Mouse (Mus musculus) myocyte (in vitro differentiated cells): ENCODE results near the gene Calr3. TPM values are rescaled to one million over a fixed set of nuclear protein-coding genes. Genes with fewer than 3 reads are reported as not detected.

Experiments used
- H3K27me3 ChIP-seq: one replicate; pipeline ENCODE4 v1.6.1; 2011; ENCODE audit not compliant: control insufficient read depth, insufficient read depth, insufficient read length
- H3K36me3 ChIP-seq: one replicate; pipeline ENCODE4 v1.6.1; 2011; ENCODE audit not compliant: control insufficient read depth, insufficient read depth
- H3K4me2 ChIP-seq: one replicate; pipeline ENCODE4 v1.6.1; 2011; ENCODE audit warnings: low read depth, control low read depth
- H3K4me3 ChIP-seq: one replicate; pipeline ENCODE4 v1.5.1; 2011; ENCODE audit warnings: mild to moderate bottlenecking, control low read depth, moderate library complexity
- H3K79me2 ChIP-seq: one replicate; pipeline ENCODE4 v1.6.1; 2011; ENCODE audit not compliant: control insufficient read depth, insufficient read depth
- H3ac ChIP-seq: one replicate; pipeline ENCODE4 v1.6.1; 2011; ENCODE audit not compliant: control insufficient read depth, insufficient read length
- CEBPB ChIP-seq: IDR thresholded peaks from 2 replicates; pipeline ENCODE4 v1.6.1; 2011; ENCODE audit warnings: mild to moderate bottlenecking, moderate library complexity; ENCODE audit not compliant: poor library complexity, insufficient read depth, severe bottlenecking
- E2F4 ChIP-seq: IDR thresholded peaks from one replicate; pipeline ENCODE4 v1.6.1; 2011; ENCODE audit warnings: mild to moderate bottlenecking, control low read depth, moderate library complexity; ENCODE audit not compliant: insufficient read depth
- MAX ChIP-seq: IDR thresholded peaks from one replicate; pipeline ENCODE4 v1.6.1; 2011; ENCODE audit warnings: low read depth, mild to moderate bottlenecking, control low read depth
- MYOD1 ChIP-seq, 3 experiments: IDR thresholded peaks; one replicate each; pipeline ENCODE4 v1.6.1; 2011; ENCODE audit warnings: control low read depth in 2 of 3, low read depth in 2 of 3, mild to moderate bottlenecking in 2 of 3, moderate library complexity in 1 of 3; ENCODE audit not compliant: insufficient read length in 2 of 3, control insufficient read depth in 1 of 3
- MYOG ChIP-seq, 3 experiments: IDR thresholded peaks; one replicate each; pipeline ENCODE4 v1.6.1; 2011; ENCODE audit warnings: control low read depth in 2 of 3, low read depth in 2 of 3, mild to moderate bottlenecking in 2 of 3; ENCODE audit not compliant: insufficient read length in 2 of 3, control insufficient read depth in 1 of 3, insufficient read depth in 1 of 3
- POLR2A ChIP-seq: IDR thresholded peaks from one replicate; pipeline ENCODE4 v1.6.1; 2011; ENCODE audit warnings: low read depth, mild to moderate bottlenecking, control low read depth, moderate library complexity; ENCODE audit not compliant: insufficient read length
- POLR2AphosphoS2 ChIP-seq: IDR thresholded peaks from one replicate; pipeline ENCODE4 v1.6.1; 2011; ENCODE audit warnings: low read depth, control low read depth; ENCODE audit not compliant: insufficient read length
- REST ChIP-seq: IDR thresholded peaks from one replicate; pipeline ENCODE4 v1.6.1; 2011; ENCODE audit warnings: mild to moderate bottlenecking, control low read depth, moderate library complexity; ENCODE audit not compliant: insufficient read depth, insufficient read length
- SRF ChIP-seq: IDR thresholded peaks from one replicate; pipeline ENCODE4 v1.6.1; 2011; ENCODE audit warnings: low read depth; ENCODE audit not compliant: control insufficient read depth, insufficient read length
- TCF12 ChIP-seq: IDR thresholded peaks from one replicate; pipeline ENCODE4 v1.6.1; 2011; ENCODE audit warnings: mild to moderate bottlenecking, control low read depth; ENCODE audit not compliant: poor library complexity, insufficient read depth, severe bottlenecking
- TCF3 ChIP-seq: IDR thresholded peaks from one replicate; pipeline ENCODE4 v1.6.1; 2011; ENCODE audit warnings: low read depth, control low read depth; ENCODE audit not compliant: insufficient read length
- USF1 ChIP-seq: IDR thresholded peaks from one replicate; pipeline ENCODE4 v1.6.1; 2011; ENCODE audit warnings: low read depth, mild to moderate bottlenecking, control low read depth, moderate library complexity
- polyA plus RNA-seq: library from polyadenylated mRNA; unstranded; fragments of >200 nt; fragmentation: generic; extraction: Trizol; gene quantifications from one replicate; pipeline ENCODE4 v1.2.1, GENCODE M21; 2012; ENCODE audit warnings: missing spikeins

Gene Calr3
- polyA plus RNA-seq, 1 experiment: 0.38 TPM

DNA sequence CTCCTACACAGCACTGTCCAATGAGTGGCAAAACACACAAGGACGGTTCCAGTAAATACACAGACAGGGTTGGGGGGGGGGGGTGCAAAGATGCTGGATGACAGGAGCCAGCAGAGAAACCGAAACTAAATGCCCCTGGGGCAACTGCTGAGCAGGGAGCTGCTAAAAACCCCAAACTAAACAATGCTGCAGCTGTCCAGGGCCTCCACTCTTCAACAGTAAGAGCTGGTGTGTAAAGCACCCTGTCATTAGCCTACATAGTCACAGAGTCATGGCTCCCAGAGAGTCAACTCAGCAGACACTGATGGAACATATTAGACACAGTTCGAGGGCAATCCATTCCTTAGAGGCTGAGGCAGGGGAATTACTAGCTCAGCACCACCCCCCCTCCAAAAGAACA is 34.2 kb downstream of the Calr3 start:
- Histone ChIP-seq H3K36me3 (no peaks in the 10 kb centered on the region), H3K4me2 (peak overlapping the region; percentile 40), H3K27me3 (no peaks in the 10 kb centered on the region), H3K4me3 (no peak overlapping the region), H3K79me2 (peaks cover 90% of the 10 kb centered on the region), H3ac (no peak overlapping the region)
- TF ChIP-seq MYOG (IDR thresholded peaks at IDR 0.05; ENCODE audit: control insufficient read depth in 1 of 3, insufficient read depth in 1 of 3, insufficient read length in 2 of 3, low read depth in 2 of 3): peak in 2 of 3 experiments; percentile 26 to 61
- TF ChIP-seq POLR2AphosphoS2: no peak
- peak in 2 of 3 experiments; percentile 18 to 52 for TF ChIP-seq MYOD1 (IDR thresholded peaks at IDR 0.05; ENCODE audit: control insufficient read depth in 1 of 3, insufficient read length in 2 of 3, low read depth in 2 of 3)
- no peak for TF ChIP-seq TCF12

DNA sequence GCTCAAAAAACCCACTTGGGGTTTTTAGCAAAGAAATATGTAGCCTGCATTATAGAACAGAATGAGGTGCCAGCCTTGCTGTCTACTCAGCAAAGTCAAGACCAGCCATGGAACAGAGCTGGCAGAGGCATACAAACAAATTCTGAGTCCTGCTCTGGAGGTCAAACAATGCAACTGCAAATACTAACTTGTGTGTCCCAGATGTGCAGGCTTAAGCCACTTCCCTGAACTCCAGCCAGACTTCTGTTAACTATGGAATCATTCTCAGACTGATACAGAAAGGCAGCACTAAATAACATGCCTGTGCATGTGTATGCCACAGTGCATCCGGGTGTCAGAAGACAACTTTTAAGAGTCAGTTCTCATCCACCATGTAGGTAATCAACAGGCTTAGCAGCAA is 35.8 kb downstream of the Calr3 start:
- Histone ChIP-seq H3ac (no peak overlapping the region), H3K79me2 (peaks cover 89% of the 10 kb centered on the region)
- TF ChIP-seq TCF3 (no peak), SRF (no peak), MYOG (IDR thresholded peaks at IDR 0.05; ENCODE audit: control insufficient read depth in 1 of 3, insufficient read depth in 1 of 3, insufficient read length in 2 of 3, low read depth in 2 of 3) (no peak), USF1 (no peak), MAX (no peak), POLR2AphosphoS2 (no peak), POLR2A (no peak), TCF12 (no peak), MYOD1 (IDR thresholded peaks at IDR 0.05; ENCODE audit: control insufficient read depth in 1 of 3, insufficient read length in 2 of 3, low read depth in 2 of 3) (no peak), E2F4 (no peak), CEBPB (no peak), REST (no peak)

DNA sequence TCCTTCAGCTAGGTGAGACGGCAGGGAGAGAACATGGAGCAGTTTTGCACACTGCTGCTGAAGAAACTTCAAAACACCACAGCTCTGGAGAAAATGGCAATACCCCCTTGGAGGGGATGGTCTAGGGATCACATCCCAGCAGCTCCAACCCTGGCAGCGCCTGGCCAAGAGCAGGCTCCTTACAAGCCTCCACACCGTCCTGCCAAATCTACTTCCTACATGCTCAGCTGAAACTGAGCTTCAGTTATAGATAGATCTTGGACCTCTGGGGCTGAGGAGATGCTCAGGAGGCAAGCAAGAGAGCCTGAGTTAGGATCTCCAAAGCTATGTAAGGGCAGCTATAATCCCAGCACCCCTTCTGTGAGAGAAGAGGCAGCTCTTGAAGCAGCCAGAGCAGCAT is 40.7 kb downstream of the Calr3 start:
- Histone ChIP-seq H3K4me2 (no peak overlapping the region), H3K4me3 (no peak overlapping the region), H3K36me3 (no peaks in the 10 kb centered on the region), H3K79me2 (peaks cover 88% of the 10 kb centered on the region), H3ac (no peak overlapping the region), H3K27me3 (no peaks in the 10 kb centered on the region)
- no peak for TF ChIP-seq REST
- TF ChIP-seq MAX: no peak
- no peak for TF ChIP-seq MYOD1 (IDR thresholded peaks at IDR 0.05; ENCODE audit: control insufficient read depth in 1 of 3, insufficient read length in 2 of 3, low read depth in 2 of 3)
- no peak for TF ChIP-seq E2F4
- TF ChIP-seq TCF12: no peak

More for the DNA sequence above, 35.8 kb downstream of the Calr3 start:
- no peaks in the 10 kb centered on the region for H3K36me3 ChIP-seq
- no peaks in the 10 kb centered on the region for H3K27me3 ChIP-seq
- H3K4me3 ChIP-seq: no peak overlapping the region
- H3K4me2 ChIP-seq: no peak overlapping the region

- Histone ChIP-seq H3K4me2 (no peak overlapping the region), H3ac (no peak overlapping the region), H3K79me2 (peaks cover 84% of the 10 kb centered on the region), H3K27me3 (no peaks in the 10 kb centered on the region), H3K4me3 (no peak overlapping the region), H3K36me3 (no peaks in the 10 kb centered on the region)
- no peak for TF ChIP-seq REST
- no peak for TF ChIP-seq E2F4
- no peak for TF ChIP-seq MYOG (IDR thresholded peaks at IDR 0.05; ENCODE audit: control insufficient read depth in 1 of 3, insufficient read depth in 1 of 3, insufficient read length in 2 of 3, low read depth in 2 of 3)
- no peak for TF ChIP-seq USF1
- TF ChIP-seq MYOD1 (IDR thresholded peaks at IDR 0.05; ENCODE audit: control insufficient read depth in 1 of 3, insufficient read length in 2 of 3, low read depth in 2 of 3): no peak
- TF ChIP-seq TCF3: no peak
- no peak for TF ChIP-seq CEBPB
- no peak for TF ChIP-seq TCF12
- no peak for TF ChIP-seq MAX
- TF ChIP-seq SRF: no peak
- no peak for TF ChIP-seq POLR2AphosphoS2
- no peak for TF ChIP-seq POLR2A
These were observed 42.3 kb downstream of the Calr3 start for GRCm38 (mm10) chr8:72401381-72401780.

DNA sequence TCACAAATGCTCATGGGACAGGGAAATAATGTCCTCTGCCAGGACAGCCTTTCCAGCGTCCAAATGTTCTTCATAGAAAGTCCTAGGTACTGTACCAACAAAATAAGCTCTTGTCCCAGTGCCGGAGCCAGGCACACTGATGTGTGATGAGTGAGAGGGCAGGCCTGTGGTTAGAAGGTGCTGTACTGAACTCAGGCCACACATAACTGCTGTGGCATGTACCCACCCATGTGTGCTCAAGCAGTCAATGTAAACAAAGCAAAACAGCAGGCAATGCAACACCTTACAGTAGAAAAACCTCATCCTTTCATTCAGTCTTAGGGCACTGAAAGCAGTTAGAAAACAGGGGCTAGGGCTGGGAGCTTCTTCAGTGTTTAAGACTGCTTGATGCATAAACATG is 57.9 kb downstream of the Calr3 start:
- no peak for TF ChIP-seq MAX
- TF ChIP-seq POLR2A: no peak
- TF ChIP-seq MYOG (IDR thresholded peaks at IDR 0.05; ENCODE audit: control insufficient read depth in 1 of 3, insufficient read depth in 1 of 3, insufficient read length in 2 of 3, low read depth in 2 of 3): no peak
- no peak for TF ChIP-seq REST
- TF ChIP-seq POLR2AphosphoS2: no peak
- TF ChIP-seq TCF12: no peak
- TF ChIP-seq USF1: no peak
- TF ChIP-seq SRF: no peak
- no peak for TF ChIP-seq CEBPB
- TF ChIP-seq TCF3: no peak
- no peak for TF ChIP-seq MYOD1 (IDR thresholded peaks at IDR 0.05; ENCODE audit: control insufficient read depth in 1 of 3, insufficient read length in 2 of 3, low read depth in 2 of 3)
- Histone ChIP-seq H3K79me2 (no peaks in the 10 kb centered on the region), H3K36me3 (peaks cover 32% of the 10 kb centered on the region), H3K4me2 (no peak overlapping the region), H3ac (no peak overlapping the region), H3K27me3 (no peaks in the 10 kb centered on the region), H3K4me3 (no peak overlapping the region)
